20 mouse cellular contexts compared by ENCODE assay signal in the genomic region with DNA sequence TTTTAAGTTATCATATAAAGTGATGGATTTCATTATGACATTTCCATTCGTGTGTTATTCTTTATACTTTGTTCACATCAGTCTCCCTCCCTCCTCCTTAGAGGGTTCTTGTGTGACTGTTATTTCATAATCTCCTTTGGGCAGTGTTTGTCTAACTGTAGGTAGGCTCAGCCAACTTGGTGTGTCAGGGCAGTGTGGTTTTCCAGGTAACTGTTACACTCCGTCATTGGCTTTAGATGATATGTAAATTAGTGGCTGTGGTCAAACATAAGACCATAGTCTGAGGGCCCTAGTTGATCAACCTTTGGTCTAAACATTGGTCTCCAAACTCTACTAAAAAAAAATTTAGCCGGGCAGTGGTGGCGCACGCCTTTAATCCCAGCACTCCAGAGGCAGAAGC. TPM values are rescaled to one million over a fixed set of nuclear protein-coding genes. Genes with fewer than 3 reads are reported as not detected.
A peak's percentile ranks its signal among the peaks of the same experiment; 100 is the strongest.
DNase-seq lines count a peak whose midpoint lies in the region; ATAC-seq and TF ChIP-seq lines count a peak whose summit lies in the region.
"Had no signal": no experiment of that assay in that cellular context is flagged by ENCODE, and none has a peak within 500 bp of the region (broad histone marks: within the 10 kb centered on the region; RNA-seq: fewer than 3 reads in every experiment).

No protein-coding gene starts in this region.

- 91% methylated on average over 5 of the region's 5 CpGs for WGBS in heart, embryonic 11.5 days (ENCODE audit: insufficient replicate concordance)
- WGBS in hindbrain, embryonic 15.5 days = 93% methylated on average over 5 of the region's 5 CpGs

- ATAC-seq in heart, embryonic 11.5 days (replicated peaks; ENCODE audit: insufficient number of reproducible peaks, low FRiP score, low TSS enrichment) = no peak
- no peak for ATAC-seq in hindbrain, embryonic 15.5 days (ENCODE audit: low FRiP score, low read depth)
- ATAC-seq: intestine, postnatal 0 days; midbrain, embryonic 16.5 days had no signal

- no peaks in the 10 kb centered on the region for H3K36me3 ChIP-seq in heart, embryonic 11.5 days (ENCODE audit: control insufficient read depth, insufficient read depth, low read length)
- no peaks in the 10 kb centered on the region for H3K36me3 ChIP-seq in hindbrain, embryonic 15.5 days
- H3K36me3 ChIP-seq: liver, embryonic 13.5 days; lung, embryonic 15.5 days had no signal

- 0 out of 2 replicates have a peak overlapping the region, but pooled peaks have one; percentile 76 for H3K27ac ChIP-seq in heart, embryonic 11.5 days (ENCODE audit: low read depth, low read length)
- H3K27ac ChIP-seq in layer of hippocampus, adult 2 months = peak overlapping the region; percentile 84; the same call in 1 of the 2 replicates
- peak overlapping the region; percentile 68; the same call in 1 of the 2 replicates for H3K27ac ChIP-seq in hindbrain, embryonic 15.5 days (replicated peaks)

- DNase-seq in heart, adult 9 months (ENCODE audit: low spot score in 2 of 2) = no peak
- no peak for DNase-seq in layer of hippocampus, adult 2 months (ENCODE audit: low spot score in 2 of 2)
- no peak for DNase-seq in layer of hippocampus, postnatal 14 days (ENCODE audit: low spot score in 2 of 2)
- peak; percentile 76 for DNase-seq in 416B (ENCODE audit: low read depth)
- DNase-seq in spleen, postnatal 36 days (ENCODE audit: low spot score in 2 of 2) = no peak
- DNase-seq: adrenal gland, adult 8-10 months; cerebellum, adult 8-10 months; heart, postnatal 4 days; kidney, postnatal 4 days; liver, embryonic 13.5 days; retina, postnatal 1 day had no signal

- no peak overlapping the region for H3K4me3 ChIP-seq in heart, embryonic 11.5 days (ENCODE audit: low read depth, low read length)
- H3K4me3 ChIP-seq in layer of hippocampus, adult 2 months = no peak overlapping the region
- H3K4me3 ChIP-seq in hindbrain, embryonic 15.5 days = no peak overlapping the region
- H3K4me3 ChIP-seq: embryonic facial prominence, embryonic 10.5 days; kidney, embryonic 15.5 days; liver, embryonic 13.5 days; lung, embryonic 15.5 days had no signal

- H3K9ac ChIP-seq in heart, embryonic 11.5 days (ENCODE audit: low read depth, low read length) = no peak overlapping the region
- no peak overlapping the region for H3K9ac ChIP-seq in hindbrain, embryonic 15.5 days
- H3K9ac ChIP-seq: kidney, embryonic 15.5 days; lung, embryonic 15.5 days had no signal

- no peaks in the 10 kb centered on the region for H3K27me3 ChIP-seq in heart, embryonic 11.5 days (ENCODE audit: control insufficient read depth, insufficient read depth, low read length)
- H3K27me3 ChIP-seq in hindbrain, embryonic 15.5 days = no peaks in the 10 kb centered on the region
- H3K27me3 ChIP-seq: kidney, embryonic 15.5 days; liver, embryonic 13.5 days; lung, embryonic 15.5 days had no signal

- H3K4me1 ChIP-seq in heart, embryonic 11.5 days (ENCODE audit: control insufficient read depth, insufficient read depth, low read length) = peaks cover 23% of the 10 kb centered on the region
- peaks cover 32% of the 10 kb centered on the region for H3K4me1 ChIP-seq in hindbrain, embryonic 15.5 days (replicated peaks)

- H3K4me2 ChIP-seq in heart, embryonic 11.5 days = no peak overlapping the region
- no peak overlapping the region for H3K4me2 ChIP-seq in hindbrain, embryonic 15.5 days
- H3K4me2 ChIP-seq: kidney, embryonic 15.5 days had no signal

- no peaks in the 10 kb centered on the region for H3K9me3 ChIP-seq in heart, embryonic 11.5 days (replicated peaks; ENCODE audit: control insufficient read depth, low read length)
- no peaks in the 10 kb centered on the region for H3K9me3 ChIP-seq in hindbrain, embryonic 15.5 days
- H3K9me3 ChIP-seq: embryonic facial prominence, embryonic 10.5 days; kidney, embryonic 15.5 days; liver, embryonic 13.5 days; lung, embryonic 15.5 days had no signal

- no peak for TF ChIP-seq CTCF in layer of hippocampus, adult 2 months (conservative IDR thresholded peaks at IDR 0.05)

RNA-seq across cellular contexts. Expression of a gene that starts 5.6 kb away (rescaled TPM):
- polyA plus RNA-seq in heart, embryonic 11.5 days (2014; fragmentation: Nextera tagmentation; extraction: Ambion mirVana) = 12.5 and 15.1 TPM in 2 replicates
- total RNA-seq in layer of hippocampus, adult 2 months (2021) = 10 to 100 TPM; 11.0 to 13.5 TPM
- 10 to 100 TPM; 15.1 to 16.2 TPM for total RNA-seq in layer of hippocampus, postnatal 14 days (2021)
- polyA plus RNA-seq in hindbrain, embryonic 15.5 days (2015; fragmentation: Nextera tagmentation; extraction: Ambion mirVana) = 14.0 and 14.3 TPM in 2 replicates

RNA-seq across cellular contexts. Expression of a gene that starts 26.4 kb away (rescaled TPM):
- 0.69 TPM in 1 of 2 replicates, not detected in the other for polyA plus RNA-seq in heart, embryonic 11.5 days (2014; fragmentation: Nextera tagmentation; extraction: Ambion mirVana)
- total RNA-seq in layer of hippocampus, adult 2 months (2021) = not detected
- total RNA-seq in layer of hippocampus, postnatal 14 days (2021) = under 1 TPM; 0.62 to 0.79 TPM
- polyA plus RNA-seq in hindbrain, embryonic 15.5 days (2015; fragmentation: Nextera tagmentation; extraction: Ambion mirVana) = 1.1 and 1.3 TPM in 2 replicates
- total RNA-seq: adrenal gland, adult 8-10 months; gastrocnemius, adult 8-10 months; heart, postnatal 4 days had no signal
- polyA plus RNA-seq: embryonic facial prominence, embryonic 10.5 days; intestine, postnatal 0 days; liver, embryonic 13.5 days; urinary bladder, adult 2 months had no signal

RNA-seq across cellular contexts. Expression of a gene that starts 30.8 kb away (rescaled TPM):
- polyA plus RNA-seq in heart, embryonic 11.5 days (2014; fragmentation: Nextera tagmentation; extraction: Ambion mirVana) = 26.5 and 28.8 TPM in 2 replicates
- 10 to 100 TPM; 35.0 to 36.7 TPM for total RNA-seq in layer of hippocampus, adult 2 months (2021)
- total RNA-seq in layer of hippocampus, postnatal 14 days (2021) = 10 to 100 TPM; 41.3 to 54.5 TPM
- polyA plus RNA-seq in hindbrain, embryonic 15.5 days (2015; fragmentation: Nextera tagmentation; extraction: Ambion mirVana) = 95.4 and 99.5 TPM in 2 replicates

RNA-seq across cellular contexts. Expression of a gene that starts 47.8 kb away (rescaled TPM):
- polyA plus RNA-seq in heart, embryonic 11.5 days (2014; fragmentation: Nextera tagmentation; extraction: Ambion mirVana) = 9.6 and 11.4 TPM in 2 replicates
- 10 to 100 TPM; 17.8 to 19.6 TPM for total RNA-seq in layer of hippocampus, adult 2 months (2021)
- total RNA-seq in layer of hippocampus, postnatal 14 days (2021) = 10 to 100 TPM; 20.1 to 20.3 TPM
- 17.9 and 20.7 TPM in 2 replicates for polyA plus RNA-seq in hindbrain, embryonic 15.5 days (2015; fragmentation: Nextera tagmentation; extraction: Ambion mirVana)
